Mouse (Mus musculus) ES-Bruce4 (cell line): ENCODE data around the gene Crygb. TPM values are rescaled to one million over a fixed set of nuclear protein-coding genes. Genes with fewer than 3 reads are reported as not detected.
A peak's percentile ranks its signal among the peaks of the same experiment; 100 is the strongest.

ENCODE experiments used
- H3K27ac ChIP-seq: 2 replicates; pipeline ENCODE4 v1.5.1; 2012; ENCODE audit warnings: low read length, inconsistent platforms; ENCODE audit not compliant: insufficient read depth
- H3K27me3 ChIP-seq: 2 replicates; pipeline ENCODE4 v1.6.1; 2012; ENCODE audit warnings: mild to moderate bottlenecking, low read length, inconsistent platforms; ENCODE audit not compliant: control insufficient read depth, poor library complexity, insufficient read depth, severe bottlenecking
- H3K36me3 ChIP-seq: 2 replicates; pipeline ENCODE4 v1.6.1; 2012; ENCODE audit warnings: inconsistent platforms, mild to moderate bottlenecking, low read length, moderate library complexity; ENCODE audit not compliant: control insufficient read depth, poor library complexity, insufficient read depth, severe bottlenecking
- H3K4me1 ChIP-seq: one replicate; pipeline ENCODE4 v1.8.1; 2011; ENCODE audit warnings: low read length; ENCODE audit not compliant: control insufficient read depth, insufficient read depth
- H3K4me3 ChIP-seq: 2 replicates; pipeline ENCODE4 v1.5.1; 2011; ENCODE audit warnings: low read depth, mild to moderate bottlenecking, low read length
- H3K9ac ChIP-seq: 2 replicates; pipeline ENCODE4 v1.6.1; 2012; ENCODE audit warnings: low read depth, mild to moderate bottlenecking, inconsistent platforms; ENCODE audit not compliant: poor library complexity, severe bottlenecking
- H3K9me3 ChIP-seq: replicated peaks from 2 replicates; pipeline ENCODE4 v1.6.1; 2012; ENCODE audit warnings: mild to moderate bottlenecking, low read length, inconsistent platforms; ENCODE audit not compliant: control insufficient read depth, poor library complexity, insufficient read depth, severe bottlenecking
- CTCF ChIP-seq: IDR thresholded peaks from one replicate; pipeline ENCODE4 v1.8.1; 2011; ENCODE audit warnings: low read depth, low read length
- EP300 ChIP-seq: IDR thresholded peaks from 2 replicates; pipeline ENCODE4 v1.6.1; 2011; ENCODE audit warnings: low read depth, low read length; ENCODE audit not compliant: insufficient read depth
- POLR2A ChIP-seq: IDR thresholded peaks from one replicate; pipeline ENCODE4 v1.8.1; 2011; ENCODE audit warnings: low read length; ENCODE audit not compliant: insufficient read depth
- polyA plus RNA-seq: library from polyadenylated mRNA; stranded (reverse); fragments of >200 nt; gene quantifications from 2 replicates; pipeline ENCODE4 v1.2.4, GENCODE M21; 2011; ENCODE audit warnings: low read depth; ENCODE audit not compliant: missing spikeins, insufficient read depth, insufficient read length

The Crygb gene
- polyA plus RNA-seq, 1 experiment, result not detected

DNA sequence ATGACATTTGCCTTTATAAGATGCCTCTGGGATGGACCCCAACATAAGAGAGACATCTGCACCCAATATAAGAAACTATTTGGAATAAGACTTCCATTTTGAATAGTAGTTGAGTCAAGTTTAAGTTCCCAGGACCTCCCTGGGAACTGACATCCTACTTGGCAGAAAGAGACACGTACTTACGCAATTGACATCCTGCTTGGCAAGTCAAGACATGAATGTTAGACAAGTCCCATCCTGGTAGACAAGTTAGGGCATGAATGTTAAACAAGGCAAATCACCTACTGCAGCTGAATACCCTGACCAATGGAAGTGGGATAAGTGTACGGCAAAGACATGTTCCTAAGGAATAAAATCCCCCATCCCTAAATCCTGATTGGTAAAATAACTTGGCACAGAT lies 40.3 kb downstream of the Crygb start:
- no peak overlapping the region for H3K9ac ChIP-seq

GRCm38 (mm10) chr1:65040806-65041205 lies 41.3 kb downstream of the Crygb start:
- Histone ChIP-seq H3K9me3 (no peaks in the 10 kb centered on the region; the same call in 1 of the 2 replicates), H3K4me3 (no peak overlapping the region), H3K27me3 (no peaks in the 10 kb centered on the region), H3K4me1 (peaks cover 2% of the 10 kb centered on the region), H3K36me3 (no peaks in the 10 kb centered on the region), H3K27ac (0 out of 2 replicates have a peak overlapping the region, but pooled peaks have one; percentile 1), H3K9ac (no peak overlapping the region)
- no peak for TF ChIP-seq CTCF
- peak; percentile 83 for TF ChIP-seq EP300
- TF ChIP-seq POLR2A, result no peak

More for the DNA sequence above, 40.3 kb downstream of the Crygb start:
- Histone ChIP-seq H3K9me3 (no peaks in the 10 kb centered on the region; the same call in 1 of the 2 replicates), H3K27me3 (no peaks in the 10 kb centered on the region), H3K4me1 (peaks cover 2% of the 10 kb centered on the region), H3K4me3 (no peak overlapping the region), H3K27ac (peak overlapping the region; percentile 72), H3K36me3 (no peaks in the 10 kb centered on the region)
- TF ChIP-seq POLR2A, result no peak
- TF ChIP-seq CTCF, result no peak
- no peak for TF ChIP-seq EP300

DNA sequence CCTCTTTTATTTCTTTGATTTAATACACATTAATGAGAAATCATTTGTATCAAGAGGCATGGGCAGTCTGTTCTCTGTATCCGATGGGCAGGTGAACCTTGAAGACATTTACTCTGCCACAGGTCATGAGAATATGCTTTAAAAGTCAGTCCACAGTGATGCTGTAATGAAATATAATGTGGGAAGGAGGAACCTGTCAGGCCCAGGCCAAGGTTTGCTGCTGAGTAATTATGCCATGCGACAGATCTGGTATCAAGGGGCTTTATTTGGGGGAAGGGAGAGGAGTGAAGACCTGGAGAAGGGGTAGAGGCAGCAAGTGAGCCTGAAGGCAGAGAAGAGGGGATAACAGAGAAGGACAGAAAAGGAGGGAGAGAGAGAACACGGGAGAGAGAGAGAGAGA lies 42.4 kb downstream of the Crygb start:
- Histone ChIP-seq H3K4me1 (peaks cover 2% of the 10 kb centered on the region), H3K4me3 (no peak overlapping the region), H3K27me3 (no peaks in the 10 kb centered on the region), H3K36me3 (no peaks in the 10 kb centered on the region), H3K9ac (no peak overlapping the region), H3K27ac (no peak overlapping the region), H3K9me3 (no peaks in the 10 kb centered on the region; the same call in 1 of the 2 replicates)
- TF ChIP-seq EP300 (no peak), CTCF (no peak), POLR2A (no peak)

DNA sequence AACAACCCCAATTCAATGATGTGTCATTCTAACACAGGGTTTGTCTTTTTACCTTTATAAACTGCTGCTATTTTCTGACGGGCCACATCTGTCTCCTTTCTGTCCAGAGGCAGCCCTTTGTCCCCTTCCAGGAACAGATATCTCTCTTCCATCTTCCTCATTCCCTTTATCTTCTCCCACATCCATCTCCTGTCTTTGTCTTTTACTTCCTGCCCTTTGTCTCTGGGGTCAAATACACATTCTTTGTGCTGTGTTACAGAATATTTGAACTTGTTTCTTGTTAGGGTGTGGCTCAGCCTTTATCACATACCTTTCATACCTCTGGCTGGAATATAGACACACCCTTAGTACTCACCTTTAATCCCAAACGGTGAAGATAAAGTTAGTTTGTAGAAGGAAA lies 44.5 kb downstream of the Crygb start:
- TF ChIP-seq EP300, result no peak
- TF ChIP-seq POLR2A, result no peak
- no peak for TF ChIP-seq CTCF
- Histone ChIP-seq H3K9ac (no peak overlapping the region), H3K27me3 (no peaks in the 10 kb centered on the region), H3K4me1 (peaks cover 2% of the 10 kb centered on the region), H3K9me3 (no peaks in the 10 kb centered on the region; the same call in 1 of the 2 replicates), H3K36me3 (no peaks in the 10 kb centered on the region), H3K27ac (peak overlapping the region; percentile 71; the same call in 1 of the 2 replicates), H3K4me3 (no peak overlapping the region)

- Histone ChIP-seq H3K36me3 (no peaks in the 10 kb centered on the region), H3K9me3 (no peaks in the 10 kb centered on the region; the same call in 1 of the 2 replicates), H3K9ac (no peak overlapping the region), H3K4me3 (no peak overlapping the region), H3K4me1 (no peaks in the 10 kb centered on the region), H3K27me3 (no peaks in the 10 kb centered on the region), H3K27ac (no peak overlapping the region)
- TF ChIP-seq POLR2A (no peak), EP300 (no peak), CTCF (no peak)
Observed at GRCm38 (mm10) chr1:65035513-65035912, 46.6 kb downstream of the Crygb start.

- H3K9me3 ChIP-seq, result no peaks in the 10 kb centered on the region
- no peak within 1 kb of the TSS for H3K9ac ChIP-seq
- no peak within 1 kb of the TSS for H3K4me3 ChIP-seq
- no peaks in the 10 kb centered on the region for H3K27me3 ChIP-seq
- no peaks in the 10 kb centered on the region for H3K4me1 ChIP-seq
- no peak within 1 kb of the TSS for H3K27ac ChIP-seq
- TF ChIP-seq CTCF, result no peak
- no peak for TF ChIP-seq EP300
- no peak for TF ChIP-seq POLR2A
- H3K36me3 ChIP-seq, result no peaks in the 10 kb centered on the region
Observed at GRCm38 (mm10) chr1:65032641-65033040, 49.4 kb downstream of the Crygb start, which contains the start of gene Akr1cl. Gene Akr1cl, minus strand, starts transcription at chr1:65032759.

Other genes starting within 250 kb of the Crygb start
- 9.5 and 12.4 TPM in 2 replicates for gene Plekhm3, start 125.5 kb downstream of the Crygb start, polyA plus RNA-seq
- not detected in 2 replicates for gene Akr1cl, start 49.5 kb downstream of the Crygb start, polyA plus RNA-seq
- gene Cryge, start 31.1 kb downstream of the Crygb start, polyA plus RNA-seq, result not detected in 2 replicates
- not detected in 2 replicates for gene Crygd, start 18.8 kb downstream of the Crygb start, polyA plus RNA-seq
- gene Crygc, start 8.6 kb downstream of the Crygb start, polyA plus RNA-seq, result not detected in 2 replicates
- gene Cryga, start 21.1 kb upstream of the Crygb start, polyA plus RNA-seq, result not detected in 2 replicates
- gene Gm28845, start 37.3 kb upstream of the Crygb start, polyA plus RNA-seq, result not detected in 2 replicates
- gene D630023F18Rik, start 40.9 kb upstream of the Crygb start, polyA plus RNA-seq, result 7.2 and 9.9 TPM in 2 replicates
- gene Idh1, start 104.2 kb upstream of the Crygb start, polyA plus RNA-seq, result 122 and 130 TPM in 2 replicates
- gene Pikfyve, start 104.4 kb upstream of the Crygb start, polyA plus RNA-seq, result 53.6 and 59.9 TPM in 2 replicates
- not detected in 2 replicates for gene Pth2r, start 199.8 kb upstream of the Crygb start, polyA plus RNA-seq